Mouse (Mus musculus) liver, embryonic 11.5 days (tissue): ENCODE results near the gene Uck1. TPM values are rescaled to one million over a fixed set of nuclear protein-coding genes. Genes with fewer than 3 reads are reported as not detected.

Source experiments
- ATAC-seq: fragments of 200-750 bp; cut with Nextera tagmentation; replicated peaks from 2 replicates; pipeline ENCODE4 v1.8.0; 2017; ENCODE audit warnings: moderate number of reproducible peaks, mild to moderate bottlenecking, moderate TSS enrichment, moderate library complexity; ENCODE audit not compliant: low FRiP score
- DNase-seq: peaks from one replicate; pipeline ENCODE4 v3.0.0-alpha.2; 2017; ENCODE audit warnings: low spot score
- H3K27ac ChIP-seq: fragments of 300-500 bp; sonication (generic); 2 replicates; pipeline ENCODE4 v1.5.1; 2014; ENCODE audit warnings: mild to moderate bottlenecking, low read depth, low read length, control low read depth
- H3K27me3 ChIP-seq: fragments of 300-500 bp; sonication (generic); replicated peaks from 2 replicates; pipeline ENCODE4 v1.6.1; 2014; ENCODE audit warnings: low read length, mixed read lengths; ENCODE audit not compliant: control insufficient read depth, insufficient read depth
- H3K36me3 ChIP-seq: fragments of 300-500 bp; sonication (generic); 2 replicates; pipeline ENCODE4 v1.6.1; 2014; ENCODE audit warnings: mild to moderate bottlenecking, low read length, moderate library complexity, mixed read lengths; ENCODE audit not compliant: control insufficient read depth, insufficient read depth
- H3K4me1 ChIP-seq: fragments of 300-500 bp; sonication (generic); replicated peaks from 2 replicates; pipeline ENCODE4 v1.6.1; 2014; ENCODE audit warnings: low read length, mixed read lengths; ENCODE audit not compliant: control insufficient read depth, insufficient read depth
- H3K4me2 ChIP-seq: fragments of 300-500 bp; sonication (generic); 2 replicates; pipeline ENCODE4 v1.6.1; 2014; ENCODE audit warnings: mild to moderate bottlenecking, control low read depth, moderate library complexity
- H3K4me3 ChIP-seq: fragments of 300-500 bp; sonication (generic); 2 replicates; pipeline ENCODE4 v1.5.1; 2014; ENCODE audit warnings: low read depth, low read length, control low read depth
- H3K9ac ChIP-seq: fragments of 300-500 bp; sonication (generic); 2 replicates; pipeline ENCODE4 v1.6.1; 2014; ENCODE audit warnings: low read depth, low read length, control low read depth
- H3K9me3 ChIP-seq: fragments of 300-500 bp; sonication (generic); 2 replicates; pipeline ENCODE4 v1.6.1; 2016; ENCODE audit warnings: low read length, inconsistent platforms, mixed read lengths; ENCODE audit not compliant: control insufficient read depth
- WGBS: fragments of 180-500 bp; shearing (Covaris S2); extraction: QIAGEN DNeasy Blood & Tissue Kit; methylation state at CpG from one replicate; pipeline ENCODE4 v1.1.7; 2014; 5-methylcytosine and 5-hydroxymethylcytosine counted together
- polyA plus RNA-seq: library from polyadenylated mRNA; unstranded; fragments of >200 nt; fragmentation: Nextera tagmentation; extraction: Ambion mirVana; gene quantifications from 2 replicates; pipeline ENCODE4 v1.2.1, GENCODE M21; 2014

Uck1 gene
- polyA plus RNA-seq, 1 experiment from 2014 or later = 59.5 TPM

DNA sequence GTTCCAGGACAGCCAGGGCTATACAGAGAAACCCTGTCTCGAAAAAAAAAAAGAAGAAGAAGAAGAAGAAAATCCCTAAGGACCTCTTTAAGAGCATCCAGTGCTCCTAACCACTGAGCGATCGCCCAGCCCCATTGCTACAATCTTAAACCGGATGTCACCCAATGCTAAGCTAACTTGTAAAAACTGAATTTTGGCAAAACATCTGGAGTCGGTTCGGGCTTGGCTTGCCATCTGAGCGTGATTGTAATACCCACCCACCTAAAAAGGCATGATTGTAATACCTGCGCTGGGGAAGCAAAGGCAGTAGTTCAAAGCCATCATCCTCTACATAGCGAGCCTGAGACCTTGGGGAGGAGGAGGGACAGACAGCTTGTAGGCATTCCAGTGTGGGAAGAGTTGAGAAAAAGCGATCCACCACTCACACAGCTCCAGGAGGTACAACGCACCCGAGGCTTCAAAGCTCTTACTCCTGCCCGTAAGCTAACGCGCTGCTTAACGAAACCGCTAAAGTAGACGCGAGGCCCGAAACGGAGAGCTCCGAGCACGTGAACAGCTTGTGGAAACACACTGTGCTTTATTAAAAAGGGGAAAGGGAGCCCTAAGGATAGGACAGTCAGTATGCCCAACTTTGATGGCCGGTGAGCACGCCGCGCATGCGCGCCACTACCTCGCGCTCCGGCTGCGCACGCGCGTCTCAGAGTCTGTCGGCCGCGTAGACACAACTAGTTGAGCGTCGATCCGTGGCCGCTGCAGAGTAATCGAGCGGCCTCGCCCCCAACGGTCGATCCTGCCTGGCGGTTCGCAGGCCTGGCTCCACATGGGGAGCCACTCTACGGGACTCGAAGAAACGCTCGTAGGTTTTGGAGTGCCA lies 23.8 kb downstream of the Uck1 start, which contains the start of gene Pomt1:
Pomt1 (plus strand) TSS at position 705 of the 874 bp plus-strand sequence.
- peaks cover 20% of the 10 kb centered on the region for H3K36me3 ChIP-seq
- H3K9ac ChIP-seq = peak within 1 kb of the TSS; percentile 79
- ATAC-seq (peak; percentile 88), DNase-seq (peak; percentile 91)
- no peaks in the 10 kb centered on the region for H3K9me3 ChIP-seq
- peak within 1 kb of the TSS; percentile 78 for H3K4me3 ChIP-seq
- H3K4me2 ChIP-seq = peak within 1 kb of the TSS; percentile 92
- no peaks in the 10 kb centered on the region for H3K27me3 ChIP-seq
- peaks cover 12% of the 10 kb centered on the region for H3K4me1 ChIP-seq
- H3K27ac ChIP-seq = peak within 1 kb of the TSS; percentile 88
- under 1% methylated on average over 54 of the region's 54 CpGs for WGBS

- Histone ChIP-seq H3K4me3 (peak overlapping the region; percentile 78), H3K36me3 (peaks cover 26% of the 10 kb centered on the region), H3K27ac (peak overlapping the region; percentile 88), H3K4me1 (peaks cover 12% of the 10 kb centered on the region), H3K4me2 (peak overlapping the region; percentile 92), H3K27me3 (no peaks in the 10 kb centered on the region), H3K9ac (peak overlapping the region; percentile 79), H3K9me3 (no peaks in the 10 kb centered on the region)
- WGBS = 27% methylated on average over 7 of the region's 7 CpGs
- DNase-seq (no peak), ATAC-seq (no peak)
Observed at GRCm38 (mm10) chr2:32235433-32235832, 24.5 kb downstream of the Uck1 start.

DNA sequence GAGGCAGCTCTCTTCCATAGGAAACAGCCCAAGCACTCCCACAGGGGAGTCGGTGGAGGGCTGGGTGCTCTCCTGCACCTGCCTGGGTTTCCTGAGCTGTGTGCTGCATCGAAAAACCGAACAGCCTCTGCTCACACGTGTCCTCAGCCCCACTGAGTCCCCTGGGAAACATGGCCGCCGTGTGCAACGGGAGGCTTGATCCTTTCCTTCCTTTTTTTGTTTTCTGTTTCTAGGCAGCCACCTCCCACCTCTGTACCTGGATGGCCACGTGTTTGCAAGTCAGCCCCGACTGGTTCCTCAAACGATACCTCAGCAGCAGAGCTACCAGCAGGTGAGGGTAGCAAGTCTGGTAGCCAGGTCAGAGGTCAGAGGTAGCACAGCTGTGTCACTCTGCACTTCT lies 37.9 kb downstream of the Uck1 start:
- 83% methylated on average over 10 of the region's 10 CpGs for WGBS
- ATAC-seq (no peak), DNase-seq (no peak)
- H3K4me1 ChIP-seq = no peaks in the 10 kb centered on the region
- H3K27me3 ChIP-seq = no peaks in the 10 kb centered on the region
- H3K4me3 ChIP-seq = no peak overlapping the region
- no peak overlapping the region for H3K27ac ChIP-seq
- peaks cover 85% of the 10 kb centered on the region for H3K36me3 ChIP-seq
- no peak overlapping the region for H3K9ac ChIP-seq
- no peaks in the 10 kb centered on the region for H3K9me3 ChIP-seq
- no peak overlapping the region for H3K4me2 ChIP-seq

DNA sequence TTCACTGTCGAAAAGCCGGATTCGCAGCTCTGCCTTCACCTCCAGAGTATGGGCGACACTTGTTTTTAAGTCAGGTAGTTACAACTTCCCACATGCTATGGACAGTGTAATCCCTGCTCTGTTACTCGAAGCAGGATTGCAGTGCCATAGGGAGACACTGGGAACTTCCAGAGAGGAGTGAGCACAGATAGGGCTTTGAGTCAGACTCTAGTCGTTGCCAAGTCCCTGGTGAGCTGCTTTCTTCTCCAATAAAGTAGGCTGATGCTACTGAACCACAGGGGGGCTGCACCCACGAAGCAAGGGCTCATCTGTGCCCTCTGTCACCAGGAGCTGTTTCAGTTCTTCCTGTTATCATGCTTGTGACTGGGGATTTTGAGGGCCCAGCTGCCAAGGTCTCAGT lies 38.4 kb downstream of the Uck1 start:
- 89% methylated on average over 7 of the region's 7 CpGs for WGBS
- ATAC-seq = no peak

DNA sequence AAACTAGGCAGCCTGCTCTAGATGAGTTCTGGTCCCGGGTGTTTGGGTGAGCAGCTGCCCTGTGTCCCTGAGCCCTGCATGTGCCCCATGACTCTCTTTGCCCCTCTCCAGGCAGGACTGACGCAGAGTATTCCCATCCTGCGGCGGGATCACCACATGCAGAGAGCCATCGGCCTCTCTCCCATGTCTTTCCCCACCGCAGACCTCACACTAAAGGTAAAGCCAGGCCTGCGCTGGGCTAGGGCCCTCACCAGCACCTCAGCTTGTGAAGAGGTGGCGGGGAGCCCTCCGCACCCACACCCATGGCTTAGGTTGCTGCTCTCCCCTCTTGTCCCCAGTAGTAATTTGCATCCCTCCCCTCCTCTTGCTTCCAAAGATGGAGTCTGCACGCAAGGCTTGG lies 39.0 kb downstream of the Uck1 start:
- no peak overlapping the region for H3K4me2 ChIP-seq
- H3K9ac ChIP-seq = no peak overlapping the region
- H3K36me3 ChIP-seq = peaks cover 86% of the 10 kb centered on the region
- WGBS = 91% methylated on average over 10 of the region's 10 CpGs
- DNase-seq (no peak), ATAC-seq (no peak)
- H3K27me3 ChIP-seq = no peaks in the 10 kb centered on the region
- H3K9me3 ChIP-seq = no peaks in the 10 kb centered on the region
- no peak overlapping the region for H3K4me3 ChIP-seq
- H3K27ac ChIP-seq = no peak overlapping the region
- H3K4me1 ChIP-seq = no peaks in the 10 kb centered on the region

More for the DNA sequence above, 38.4 kb downstream of the Uck1 start:
- H3K4me2 ChIP-seq = no peak overlapping the region
- no peak overlapping the region for H3K9ac ChIP-seq
- H3K36me3 ChIP-seq = peaks cover 86% of the 10 kb centered on the region
- H3K27ac ChIP-seq = no peak overlapping the region
- no peak for DNase-seq
- no peaks in the 10 kb centered on the region for H3K27me3 ChIP-seq
- H3K4me1 ChIP-seq = no peaks in the 10 kb centered on the region
- no peak overlapping the region for H3K4me3 ChIP-seq
- H3K9me3 ChIP-seq = no peaks in the 10 kb centered on the region

GRCm38 (mm10) chr2:32220021-32220420 lies 39.9 kb downstream of the Uck1 start:
- peaks cover 91% of the 10 kb centered on the region for H3K36me3 ChIP-seq
- no peaks in the 10 kb centered on the region for H3K27me3 ChIP-seq
- ATAC-seq (no peak), DNase-seq (no peak)
- no peak overlapping the region for H3K4me3 ChIP-seq
- no peaks in the 10 kb centered on the region for H3K4me1 ChIP-seq
- H3K9me3 ChIP-seq = no peaks in the 10 kb centered on the region
- 90% methylated on average over 6 of the region's 6 CpGs for WGBS
- no peak overlapping the region for H3K27ac ChIP-seq
- H3K4me2 ChIP-seq = no peak overlapping the region
- H3K9ac ChIP-seq = no peak overlapping the region

GRCm38 (mm10) chr2:32219501-32219900 lies 40.5 kb downstream of the Uck1 start:
- Histone ChIP-seq H3K27me3 (no peaks in the 10 kb centered on the region), H3K9me3 (no peaks in the 10 kb centered on the region), H3K36me3 (peaks cover 93% of the 10 kb centered on the region), H3K4me2 (no peak overlapping the region), H3K4me3 (no peak overlapping the region), H3K4me1 (no peaks in the 10 kb centered on the region), H3K9ac (no peak overlapping the region), H3K27ac (no peak overlapping the region)
- ATAC-seq = no peak
- DNase-seq = no peak
- WGBS = 89% methylated on average over 14 of the region's 14 CpGs

DNA sequence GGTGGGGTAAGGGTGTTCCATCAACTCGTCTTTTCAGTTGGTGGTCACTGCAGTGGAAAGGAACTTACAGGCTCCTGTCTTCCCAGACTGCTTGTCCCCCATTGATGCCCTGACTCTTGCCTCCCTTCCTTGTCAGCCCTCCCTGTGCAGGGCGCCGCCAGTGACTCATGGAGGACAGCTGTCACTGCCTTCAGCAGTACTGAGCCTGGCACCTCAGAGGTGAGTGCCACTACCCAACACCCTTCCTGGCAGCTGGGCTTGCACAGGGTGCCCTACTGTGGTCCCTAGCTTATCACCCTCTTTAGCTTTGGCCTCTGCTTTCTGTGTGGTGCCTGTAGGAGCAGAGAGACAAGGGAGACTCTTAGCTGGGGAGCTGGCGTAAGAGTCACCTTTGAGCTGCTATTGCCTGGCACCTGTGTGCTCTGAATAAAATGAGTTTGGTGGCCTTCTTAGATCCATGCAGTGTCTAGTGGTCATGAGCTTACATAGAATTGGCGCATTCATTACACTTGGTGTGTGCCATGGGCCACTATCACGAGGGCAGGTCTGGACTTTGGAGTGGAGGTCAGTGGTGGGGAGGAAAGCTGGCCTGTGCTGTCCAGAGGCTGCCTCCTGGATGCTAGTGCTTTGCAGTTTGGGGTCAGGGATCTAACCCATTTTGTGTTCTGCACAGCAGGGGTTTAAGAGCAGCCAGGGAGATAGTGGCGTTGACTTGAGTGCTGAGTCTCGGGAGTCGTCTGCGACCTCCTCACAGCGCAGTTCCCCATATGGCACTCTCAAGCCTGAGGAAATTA lies 41.2 kb downstream of the Uck1 start:
- Histone ChIP-seq H3K36me3 (peaks cover 94% of the 10 kb centered on the region), H3K27me3 (no peaks in the 10 kb centered on the region), H3K4me2 (no peak overlapping the region), H3K9me3 (no peaks in the 10 kb centered on the region), H3K4me1 (no peaks in the 10 kb centered on the region), H3K27ac (no peak overlapping the region), H3K9ac (no peak overlapping the region), H3K4me3 (no peak overlapping the region)
- DNase-seq (no peak), ATAC-seq (no peak)
- WGBS = 90% methylated on average over 11 of the region's 11 CpGs
